Mouse (Mus musculus) hindbrain, embryonic 15.5 days (tissue): Measurements from ENCODE around the gene Nfic. TPM values are rescaled to one million over a fixed set of nuclear protein-coding genes. Genes with fewer than 3 reads are reported as not detected.

Experiments
- ATAC-seq: fragments of 200-750 bp; cut with Nextera tagmentation; 2 replicates; pipeline ENCODE4 v1.8.0; 2017; ENCODE audit warnings: low read depth, moderate number of reproducible peaks, moderate TSS enrichment; ENCODE audit not compliant: low FRiP score
- H3K27ac ChIP-seq: fragments of 300-500 bp; sonication (generic); replicated peaks from 2 replicates; pipeline ENCODE4 v1.5.1; 2015; ENCODE audit warnings: mild to moderate bottlenecking, inconsistent platforms
- H3K27me3 ChIP-seq: fragments of 300-500 bp; sonication (generic); 2 replicates; pipeline ENCODE4 v1.6.1; 2015; ENCODE audit warnings: control low read depth, inconsistent platforms
- H3K36me3 ChIP-seq: fragments of 300-500 bp; sonication (generic); 2 replicates; pipeline ENCODE4 v1.6.1; 2015; ENCODE audit warnings: control low read depth, inconsistent platforms
- H3K4me1 ChIP-seq: fragments of 300-500 bp; sonication (generic); replicated peaks from 2 replicates; pipeline ENCODE4 v1.6.1; 2015; ENCODE audit warnings: control low read depth, inconsistent platforms
- H3K4me2 ChIP-seq: fragments of 300-500 bp; sonication (generic); 2 replicates; pipeline ENCODE4 v1.6.1; 2015; ENCODE audit warnings: moderate library complexity, mild to moderate bottlenecking, inconsistent platforms
- H3K4me3 ChIP-seq: fragments of 300-500 bp; sonication (generic); 2 replicates; pipeline ENCODE4 v1.5.1; 2015; ENCODE audit warnings: mild to moderate bottlenecking, inconsistent platforms
- H3K9ac ChIP-seq: fragments of 300-500 bp; sonication (generic); 2 replicates; pipeline ENCODE4 v1.6.1; 2015; ENCODE audit warnings: inconsistent platforms
- H3K9me3 ChIP-seq: fragments of 300-500 bp; sonication (generic); 2 replicates; pipeline ENCODE4 v1.6.1; 2016; ENCODE audit warnings: control low read depth, inconsistent platforms
- WGBS: fragments of 180-500 bp; shearing (Covaris S2); methylation state at CpG from one replicate; pipeline ENCODE4 v1.1.7; 2015; 5-methylcytosine and 5-hydroxymethylcytosine counted together
- polyA plus RNA-seq: library from polyadenylated mRNA; unstranded; fragments of >200 nt; fragmentation: Nextera tagmentation; extraction: Ambion mirVana; gene quantifications from 2 replicates; pipeline ENCODE4 v1.2.1, GENCODE M21; 2015

The Nfic gene
- polyA plus RNA-seq, 1 experiment from 2014 or later, result 26.6 TPM

DNA sequence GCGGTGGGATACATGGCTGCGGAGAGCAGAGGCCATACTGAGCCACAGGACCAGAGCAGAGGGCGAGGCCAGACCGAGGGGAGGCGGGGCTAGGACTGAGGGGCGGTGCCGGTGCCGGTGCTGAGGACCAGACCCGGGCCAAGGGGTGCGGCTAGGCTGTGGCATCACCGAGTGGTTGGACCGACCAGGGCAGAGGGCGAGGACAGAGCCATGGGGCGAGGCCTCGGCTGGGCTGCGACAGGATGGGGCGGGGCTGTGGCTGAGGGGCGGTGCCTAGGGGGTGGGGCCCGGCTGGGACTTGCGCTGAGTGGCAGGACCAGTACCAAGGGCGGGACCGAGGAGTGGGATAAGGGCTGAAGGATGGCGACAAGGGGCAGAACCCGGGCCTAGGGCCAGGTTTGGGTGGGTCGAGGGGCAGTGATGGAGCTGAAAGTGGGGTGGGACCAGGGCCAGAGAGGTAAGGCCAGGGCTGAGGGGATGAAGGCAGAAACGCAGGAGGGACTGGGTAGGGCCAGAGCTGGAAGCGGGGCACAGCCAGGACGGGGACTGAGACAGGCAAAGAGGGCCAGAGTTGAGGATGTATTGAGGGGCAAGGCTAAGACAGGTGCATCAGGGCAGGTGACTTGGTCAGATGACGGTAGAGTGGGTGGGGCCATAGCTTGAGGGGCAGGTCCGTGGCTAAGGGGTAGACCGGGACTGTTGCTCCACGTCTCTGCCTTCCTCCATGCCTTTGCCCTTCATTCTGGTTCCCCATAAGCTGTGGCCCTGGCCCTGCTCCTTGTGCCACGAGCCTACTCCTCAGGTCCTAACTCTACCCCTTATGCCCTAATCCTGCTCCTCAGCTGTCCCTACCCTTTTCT lies 9.2 kb upstream of the Nfic start:
- H3K4me1 ChIP-seq, result peaks cover 7% of the 10 kb centered on the region; the same call in 1 of the 2 replicates
- 4% methylated on average over 33 of the region's 33 CpGs for WGBS
- H3K36me3 ChIP-seq, result peaks cover 24% of the 10 kb centered on the region
- no peak overlapping the region for H3K27ac ChIP-seq
- no peak overlapping the region for H3K9ac ChIP-seq
- no peaks in the 10 kb centered on the region for H3K9me3 ChIP-seq
- peaks cover 33% of the 10 kb centered on the region for H3K27me3 ChIP-seq
- H3K4me2 ChIP-seq, result peak overlapping the region; percentile 46
- peak; percentile 70 for ATAC-seq
- H3K4me3 ChIP-seq, result peak overlapping the region; percentile 27

DNA sequence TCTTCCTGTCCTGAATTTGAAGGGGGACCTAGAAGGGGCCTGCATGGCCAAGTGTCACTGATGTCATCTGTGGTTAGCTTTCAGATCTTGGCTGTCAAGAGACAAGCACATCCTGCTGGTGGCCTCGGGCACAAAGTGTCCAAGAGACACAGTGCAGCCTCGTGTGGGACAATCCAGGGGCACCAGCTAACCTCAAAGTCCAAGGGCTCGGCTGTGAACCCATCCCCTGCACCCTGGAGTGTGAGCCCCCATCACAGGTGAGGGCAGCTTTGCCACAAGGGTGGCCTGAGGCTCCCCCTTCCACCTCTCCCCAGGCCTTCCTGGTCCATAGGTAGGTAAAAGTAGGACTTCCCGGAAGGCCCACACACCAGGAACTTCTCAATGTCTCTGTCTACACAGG lies 8.1 kb upstream of the Nfic start:
- Histone ChIP-seq H3K9ac (no peak overlapping the region), H3K27ac (no peak overlapping the region), H3K4me3 (no peak overlapping the region), H3K4me2 (no peak overlapping the region), H3K4me1 (peaks cover 7% of the 10 kb centered on the region; the same call in 1 of the 2 replicates), H3K36me3 (peaks cover 21% of the 10 kb centered on the region), H3K27me3 (peaks cover 33% of the 10 kb centered on the region), H3K9me3 (no peaks in the 10 kb centered on the region)
- 74% methylated on average over 4 of the region's 4 CpGs for WGBS
- ATAC-seq, result no peak

DNA sequence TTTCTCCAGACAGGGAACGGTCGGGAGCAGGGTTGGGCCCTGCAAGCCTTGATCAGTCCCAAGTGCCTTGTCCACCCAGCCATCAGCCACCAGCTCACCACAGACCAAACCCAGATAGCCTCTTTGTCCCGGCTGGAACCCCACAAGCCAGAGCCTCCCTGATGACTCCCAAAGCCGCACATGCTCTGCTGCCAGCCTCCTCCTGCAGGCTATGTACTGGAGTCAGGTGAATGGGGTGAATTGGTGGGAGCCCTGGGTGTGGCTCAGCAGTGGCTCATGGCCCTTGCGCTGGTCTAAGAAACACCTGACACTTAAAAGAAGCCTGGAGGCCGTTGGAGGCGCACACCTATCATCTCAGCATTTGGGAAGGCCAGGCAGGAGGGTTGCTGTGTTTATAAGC lies 7.5 kb upstream of the Nfic start:
- H3K9me3 ChIP-seq, result no peaks in the 10 kb centered on the region
- no peak overlapping the region for H3K4me3 ChIP-seq
- WGBS, result 77% methylated on average over 7 of the region's 7 CpGs
- peaks cover 7% of the 10 kb centered on the region; the same call in 1 of the 2 replicates for H3K4me1 ChIP-seq
- H3K36me3 ChIP-seq, result peaks cover 16% of the 10 kb centered on the region
- H3K9ac ChIP-seq, result no peak overlapping the region
- ATAC-seq, result no peak
- H3K27ac ChIP-seq, result no peak overlapping the region
- H3K4me2 ChIP-seq, result no peak overlapping the region
- H3K27me3 ChIP-seq, result peaks cover 33% of the 10 kb centered on the region

GRCm38 (mm10) chr10:81462415-81462804 lies 7.0 kb upstream of the Nfic start:
- Histone ChIP-seq H3K4me3 (no peak overlapping the region), H3K4me2 (no peak overlapping the region), H3K4me1 (peaks cover 7% of the 10 kb centered on the region; the same call in 1 of the 2 replicates), H3K36me3 (peaks cover 11% of the 10 kb centered on the region), H3K27me3 (peaks cover 33% of the 10 kb centered on the region), H3K27ac (no peak overlapping the region), H3K9me3 (no peaks in the 10 kb centered on the region), H3K9ac (no peak overlapping the region)
- no peak for ATAC-seq
- 34% methylated on average over 7 of the region's 7 CpGs for WGBS

- H3K4me2 ChIP-seq, result no peak overlapping the region
- no peak overlapping the region for H3K4me3 ChIP-seq
- H3K36me3 ChIP-seq, result peaks cover 9% of the 10 kb centered on the region
- peaks cover 7% of the 10 kb centered on the region; the same call in 1 of the 2 replicates for H3K4me1 ChIP-seq
- WGBS, result 11% methylated on average over 16 of the region's 16 CpGs
- no peaks in the 10 kb centered on the region for H3K9me3 ChIP-seq
- no peak overlapping the region for H3K27ac ChIP-seq
- peaks cover 33% of the 10 kb centered on the region for H3K27me3 ChIP-seq
- H3K9ac ChIP-seq, result no peak overlapping the region
- no peak for ATAC-seq
Observed at GRCm38 (mm10) chr10:81461673-81462414, 6.4 kb upstream of the Nfic start.

DNA sequence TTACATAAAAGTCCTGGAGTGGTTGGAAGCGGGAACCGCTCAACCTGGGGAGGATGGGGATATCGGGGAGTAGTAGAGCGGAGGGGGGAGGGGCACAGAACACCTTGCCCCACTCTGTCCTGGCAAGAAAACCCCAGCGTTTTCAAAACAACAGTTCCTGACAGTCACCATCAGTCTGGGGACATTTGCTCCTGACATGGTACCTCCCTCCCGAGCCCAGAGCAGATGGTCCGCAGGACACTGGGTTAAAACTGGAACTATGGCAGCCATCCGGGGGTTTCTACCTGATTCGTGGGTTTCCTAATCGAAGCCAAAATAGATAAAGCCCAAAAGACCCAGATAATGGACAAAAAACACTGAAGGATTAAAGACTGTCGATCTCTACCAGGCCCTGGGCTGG lies 5.5 kb upstream of the Nfic start:
- no peak overlapping the region for H3K4me2 ChIP-seq
- no peak overlapping the region for H3K27ac ChIP-seq
- no peak overlapping the region for H3K4me3 ChIP-seq
- H3K4me1 ChIP-seq, result peaks cover 7% of the 10 kb centered on the region; the same call in 1 of the 2 replicates
- 50% methylated on average over 11 of the region's 11 CpGs for WGBS
- no peak for ATAC-seq
- H3K9me3 ChIP-seq, result no peaks in the 10 kb centered on the region
- H3K9ac ChIP-seq, result no peak overlapping the region
- peaks cover 33% of the 10 kb centered on the region for H3K27me3 ChIP-seq
- peaks cover under 1% of the 10 kb centered on the region; the same call in 1 of the 2 replicates for H3K36me3 ChIP-seq

GRCm38 (mm10) chr10:81460471-81460870 lies 5.0 kb upstream of the Nfic start:
- ATAC-seq, result no peak
- no peaks in the 10 kb centered on the region for H3K9me3 ChIP-seq
- H3K4me2 ChIP-seq, result no peak overlapping the region
- peaks cover 7% of the 10 kb centered on the region; the same call in 1 of the 2 replicates for H3K4me1 ChIP-seq
- no peak overlapping the region for H3K4me3 ChIP-seq
- peaks cover 35% of the 10 kb centered on the region for H3K27me3 ChIP-seq
- no peaks in the 10 kb centered on the region for H3K36me3 ChIP-seq
- 28% methylated on average over 20 of the region's 20 CpGs for WGBS
- no peak overlapping the region for H3K27ac ChIP-seq
- H3K9ac ChIP-seq, result no peak overlapping the region

DNA sequence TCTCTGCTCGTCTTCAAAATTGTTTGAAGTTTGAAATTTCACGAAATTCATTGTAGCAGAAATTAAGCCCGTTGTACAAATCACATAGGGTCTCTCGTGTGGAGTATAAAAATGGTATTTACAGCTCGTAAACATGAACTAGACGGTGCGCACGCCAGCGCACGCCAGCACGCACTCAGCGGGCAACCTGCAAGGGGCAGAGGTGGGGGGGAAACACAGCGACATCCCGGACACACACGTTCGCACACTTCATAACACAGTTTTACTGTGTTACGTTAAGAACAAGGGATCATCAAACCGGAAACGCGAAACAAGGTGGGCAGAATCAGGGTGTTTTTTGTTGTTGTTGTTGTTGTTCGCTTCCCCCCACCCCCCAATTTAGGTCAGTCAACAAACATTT lies 4.0 kb upstream of the Nfic start:
- Histone ChIP-seq H3K9ac (no peak overlapping the region), H3K27me3 (peaks cover 41% of the 10 kb centered on the region), H3K9me3 (no peaks in the 10 kb centered on the region), H3K4me3 (no peak overlapping the region), H3K4me2 (no peak overlapping the region), H3K27ac (no peak overlapping the region), H3K4me1 (peaks cover 4% of the 10 kb centered on the region; the same call in 1 of the 2 replicates), H3K36me3 (no peaks in the 10 kb centered on the region)
- 73% methylated on average over 21 of the region's 21 CpGs for WGBS
- no peak for ATAC-seq

DNA sequence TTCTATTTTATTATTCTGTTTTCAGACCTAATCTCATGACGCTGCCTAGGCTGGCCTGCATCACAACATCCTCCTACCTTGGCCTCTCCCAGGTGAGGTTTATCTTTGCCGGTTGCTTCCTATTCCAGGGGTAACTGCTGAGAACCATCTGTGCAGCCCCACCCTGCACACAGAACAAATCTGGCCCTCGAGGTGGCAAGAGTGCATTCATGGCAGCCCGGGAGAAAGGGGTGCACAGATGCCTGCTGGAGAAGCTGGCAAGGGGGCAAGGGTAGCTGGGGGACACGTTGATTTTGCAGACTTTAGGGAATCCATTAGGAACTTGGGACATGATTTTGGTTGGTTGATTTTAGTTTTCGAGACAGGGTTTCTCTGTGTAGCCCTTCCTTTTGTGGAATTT lies 2.8 kb upstream of the Nfic start:
- peaks cover 43% of the 10 kb centered on the region for H3K27me3 ChIP-seq

GRCm38 (mm10) chr10:81457624-81458023 lies 2.2 kb upstream of the Nfic start:
- Histone ChIP-seq H3K4me3 (no peak overlapping the region), H3K9me3 (no peaks in the 10 kb centered on the region), H3K4me2 (no peak overlapping the region), H3K9ac (no peak overlapping the region), H3K4me1 (no peaks in the 10 kb centered on the region), H3K27me3 (peaks cover 42% of the 10 kb centered on the region), H3K27ac (no peak overlapping the region), H3K36me3 (no peaks in the 10 kb centered on the region)
- no peak for ATAC-seq
- 81% methylated on average over 8 of the region's 8 CpGs for WGBS

More for the DNA sequence above, 2.8 kb upstream of the Nfic start:
- H3K4me3 ChIP-seq, result no peak overlapping the region
- no peak for ATAC-seq
- no peaks in the 10 kb centered on the region for H3K9me3 ChIP-seq
- 82% methylated on average over 6 of the region's 6 CpGs for WGBS
- no peak overlapping the region for H3K27ac ChIP-seq
- no peaks in the 10 kb centered on the region for H3K36me3 ChIP-seq
- H3K4me2 ChIP-seq, result no peak overlapping the region
- no peak overlapping the region for H3K9ac ChIP-seq
- H3K4me1 ChIP-seq, result no peaks in the 10 kb centered on the region

- no peak overlapping the region for H3K4me2 ChIP-seq
- H3K4me1 ChIP-seq, result no peaks in the 10 kb centered on the region
- WGBS, result 59% methylated on average over 12 of the region's 12 CpGs
- H3K4me3 ChIP-seq, result no peak overlapping the region
- ATAC-seq, result no peak
- H3K27ac ChIP-seq, result no peak overlapping the region
- no peak overlapping the region for H3K9ac ChIP-seq
- H3K36me3 ChIP-seq, result no peaks in the 10 kb centered on the region
- H3K9me3 ChIP-seq, result no peaks in the 10 kb centered on the region
- peaks cover 40% of the 10 kb centered on the region for H3K27me3 ChIP-seq
Observed at GRCm38 (mm10) chr10:81456983-81457563, 1.6 kb upstream of the Nfic start.

- H3K9me3 ChIP-seq, result no peaks in the 10 kb centered on the region
- no peaks in the 10 kb centered on the region for H3K36me3 ChIP-seq
- peaks cover 54% of the 10 kb centered on the region for H3K27me3 ChIP-seq
- H3K4me3 ChIP-seq, result no peak overlapping the region
- no peak overlapping the region for H3K9ac ChIP-seq
- 76% methylated on average over 2 of the region's 2 CpGs for WGBS
- no peak overlapping the region for H3K4me2 ChIP-seq
- H3K27ac ChIP-seq, result no peak overlapping the region
- no peak for ATAC-seq
- H3K4me1 ChIP-seq, result no peaks in the 10 kb centered on the region
Observed at GRCm38 (mm10) chr10:81454106-81454505, 1.3 kb downstream of the Nfic start.
